Mouse (Mus musculus): ENCODE data around the gene Dusp14.

Gene Dusp14

DNA sequence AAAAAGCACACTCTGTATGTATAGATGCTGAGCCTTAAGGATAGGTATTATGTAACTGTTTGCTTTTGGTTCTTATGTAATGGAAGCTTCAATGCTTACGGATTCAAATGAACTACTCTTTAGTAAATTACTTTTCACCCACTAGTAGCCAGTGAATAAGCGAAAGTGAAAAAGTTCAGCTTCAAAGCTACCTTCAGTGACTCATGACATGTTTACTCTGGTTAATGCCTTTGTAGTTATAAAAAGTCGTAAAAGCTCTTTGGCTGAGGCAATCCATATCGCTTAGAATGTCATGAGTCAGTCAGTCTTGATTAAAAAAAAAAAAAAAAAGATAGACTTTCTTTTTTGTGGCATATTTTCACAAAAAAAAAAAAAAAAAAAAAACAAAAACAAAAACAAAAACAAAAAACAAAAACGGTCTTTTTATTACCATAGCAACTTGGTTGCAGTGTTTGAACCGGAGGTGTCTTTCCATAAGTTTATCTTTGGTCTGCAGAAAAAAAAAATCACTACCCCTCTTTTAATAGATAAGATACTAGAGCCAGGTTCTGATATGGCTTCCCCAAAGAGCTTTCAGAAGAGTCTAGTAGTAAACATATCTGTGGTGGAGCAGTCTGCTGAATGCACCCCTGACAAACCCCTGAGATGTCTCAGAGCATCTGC is 52.8 kb downstream of the Dusp14 start:
- no peak for DNase-seq

DNA sequence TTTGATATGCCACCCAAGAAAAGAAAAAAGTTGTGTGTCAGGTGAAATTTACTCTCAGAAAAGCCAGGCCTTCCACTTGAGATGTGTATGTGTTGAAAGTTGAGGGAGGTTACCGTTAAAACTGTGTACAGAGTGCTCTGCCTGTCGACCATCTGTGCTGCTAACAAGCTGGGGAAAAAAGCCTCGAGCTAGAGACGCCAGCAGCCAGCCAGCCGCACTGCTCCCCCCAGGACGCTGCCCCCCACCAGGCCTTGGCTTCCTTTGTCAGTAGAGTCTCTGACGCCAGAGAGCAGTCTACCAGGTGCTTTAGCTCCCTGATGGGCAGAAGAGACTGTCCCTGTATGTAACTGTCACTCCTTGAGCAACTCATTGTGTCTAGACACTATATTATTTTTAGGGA is 56.0 kb downstream of the Dusp14 start:
- DNase-seq = peak; percentile 62

DNA sequence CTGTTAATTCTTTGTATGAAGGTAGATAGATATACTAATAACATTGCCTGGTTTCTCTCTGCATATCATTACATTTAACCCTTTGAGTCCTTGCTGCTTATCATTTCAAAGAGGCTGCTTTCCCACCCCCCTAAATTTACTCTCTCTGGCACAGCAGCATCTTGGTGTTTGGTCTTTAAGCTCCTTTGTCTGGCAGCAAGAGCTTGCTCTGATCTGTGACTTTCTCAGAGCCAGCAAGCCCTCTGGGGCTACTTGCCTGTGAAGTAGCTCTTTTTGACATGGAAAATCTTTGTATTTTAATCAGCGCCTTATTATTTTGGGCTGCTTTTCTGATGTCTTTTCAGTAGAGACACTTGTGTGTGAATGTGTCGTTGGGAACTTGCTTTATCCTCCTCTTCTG is 57.5 kb downstream of the Dusp14 start:
- no peak for DNase-seq

DNA sequence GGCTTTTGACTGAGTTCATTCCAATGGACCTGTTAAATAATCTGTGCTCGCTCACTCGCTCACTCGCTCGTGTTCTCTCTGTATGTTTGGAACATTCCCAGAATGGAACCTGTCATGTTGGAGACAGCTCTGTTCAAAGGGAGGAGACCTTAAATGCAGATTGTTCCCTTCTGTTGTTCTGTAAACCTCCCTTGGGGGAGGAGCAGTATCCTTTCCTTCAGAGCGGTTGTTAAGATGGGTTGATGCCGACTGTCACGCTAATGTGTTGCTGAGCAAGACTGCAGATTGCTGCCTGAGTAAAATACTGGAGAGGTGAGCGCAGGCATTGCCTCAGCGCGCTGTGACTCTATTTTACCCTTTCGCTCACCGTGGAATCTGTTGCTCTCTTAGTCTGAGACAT is 58.0 kb downstream of the Dusp14 start:
- DNase-seq = no peak

DNA sequence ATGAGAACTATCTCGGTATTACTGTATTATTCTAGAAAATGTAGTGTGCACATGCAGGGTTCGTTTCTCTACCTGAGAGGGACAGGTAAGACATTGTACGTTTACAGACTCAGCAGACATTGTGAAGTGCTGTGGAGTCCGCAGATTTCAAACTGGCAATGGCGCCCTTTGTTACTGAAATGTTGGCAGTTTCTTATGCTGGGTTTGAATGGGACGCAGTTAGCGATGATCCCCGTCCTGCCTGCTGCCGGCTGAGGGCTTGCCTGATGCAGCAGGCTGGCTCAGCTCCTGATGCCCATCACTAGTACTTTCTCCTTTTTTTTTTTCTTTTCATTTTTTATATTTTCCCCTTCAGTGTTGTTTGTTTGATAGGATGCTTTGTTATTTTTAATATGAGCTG is 58.6 kb downstream of the Dusp14 start:
- DNase-seq = no peak

DNA sequence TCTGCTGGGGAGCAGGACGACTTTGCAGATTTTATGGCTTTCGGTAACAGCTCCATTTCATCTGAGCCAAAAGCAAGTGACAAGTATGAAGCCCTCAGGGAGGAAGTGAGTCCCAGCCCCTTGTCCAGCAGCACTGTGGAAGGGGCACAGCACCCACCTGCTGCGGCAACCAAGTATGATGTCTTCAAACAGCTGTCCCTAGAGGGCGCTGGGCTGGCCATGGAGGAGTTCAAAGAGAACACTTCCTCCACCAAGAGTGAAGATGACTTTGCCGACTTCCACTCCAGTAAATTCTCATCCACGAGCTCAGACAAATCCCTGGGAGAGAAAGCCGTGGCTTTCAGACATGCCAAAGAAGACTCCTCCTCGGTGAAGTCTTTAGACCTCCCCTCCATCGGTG is 60.1 kb downstream of the Dusp14 start:
- DNase-seq = no peak

DNA sequence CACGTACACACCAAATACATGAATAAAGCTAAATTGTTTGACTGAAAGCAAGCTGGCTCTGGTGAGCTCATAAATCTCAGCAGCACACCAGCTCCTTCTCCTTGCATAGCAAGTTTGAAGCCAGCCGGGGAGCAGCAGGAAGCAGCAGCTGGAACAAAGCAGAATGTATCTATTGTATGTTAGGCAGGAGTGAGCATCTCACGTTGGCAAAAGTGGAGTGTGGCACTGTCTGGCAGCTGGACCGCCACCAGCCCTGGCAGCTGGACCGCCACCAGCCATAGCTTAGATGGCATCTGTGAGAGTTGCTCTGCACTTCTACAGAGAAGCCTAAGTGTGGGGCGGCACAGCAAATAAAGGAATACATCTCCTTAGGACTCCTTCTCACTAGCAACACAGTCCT is 65.1 kb downstream of the Dusp14 start:
- DNase-seq = no peak

DNA sequence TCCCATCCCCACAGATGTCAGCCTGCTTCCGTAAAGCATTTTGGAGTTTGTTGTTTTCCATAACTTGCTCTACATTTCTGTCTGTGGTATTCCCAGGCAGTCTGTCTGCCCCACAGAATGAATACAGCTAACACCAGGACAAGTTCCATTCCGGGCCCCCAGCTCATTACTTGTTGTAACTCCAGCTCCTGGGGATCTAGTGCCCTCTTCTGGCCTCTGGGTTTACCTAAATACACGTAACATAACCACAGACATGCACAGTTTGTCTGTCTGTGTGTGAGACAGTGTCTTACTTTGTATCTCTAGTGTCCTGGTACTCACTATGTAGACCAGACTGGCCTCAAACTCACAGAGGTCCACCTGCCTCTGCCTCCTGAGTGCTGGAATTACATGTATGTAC is 67.8 kb downstream of the Dusp14 start:
- no peak for DNase-seq

DNA sequence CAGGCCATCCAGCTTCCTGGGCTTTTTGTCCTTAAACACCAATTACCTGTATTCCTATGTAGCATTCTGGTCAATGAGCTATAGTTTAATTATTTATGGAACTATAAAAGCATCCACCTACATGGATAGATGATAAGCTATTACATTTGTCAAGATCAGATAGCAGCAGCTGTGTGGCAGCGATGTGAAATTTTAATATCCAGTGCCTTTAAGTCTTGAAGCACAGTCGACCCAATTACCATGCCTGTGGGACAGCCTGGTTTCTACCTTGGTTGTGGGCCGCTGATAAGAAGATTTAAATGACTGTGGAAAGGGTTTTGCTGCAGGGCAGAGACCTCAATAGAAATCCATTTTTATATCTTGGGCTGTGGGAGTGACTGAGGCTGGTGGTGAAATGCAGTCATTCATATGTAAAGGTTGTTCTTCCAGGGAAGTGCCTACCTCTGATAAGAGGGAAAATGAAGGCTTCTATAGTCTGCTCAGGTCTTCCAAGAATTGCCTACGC is 69.6 kb downstream of the Dusp14 start:
- DNase-seq = no peak

DNA sequence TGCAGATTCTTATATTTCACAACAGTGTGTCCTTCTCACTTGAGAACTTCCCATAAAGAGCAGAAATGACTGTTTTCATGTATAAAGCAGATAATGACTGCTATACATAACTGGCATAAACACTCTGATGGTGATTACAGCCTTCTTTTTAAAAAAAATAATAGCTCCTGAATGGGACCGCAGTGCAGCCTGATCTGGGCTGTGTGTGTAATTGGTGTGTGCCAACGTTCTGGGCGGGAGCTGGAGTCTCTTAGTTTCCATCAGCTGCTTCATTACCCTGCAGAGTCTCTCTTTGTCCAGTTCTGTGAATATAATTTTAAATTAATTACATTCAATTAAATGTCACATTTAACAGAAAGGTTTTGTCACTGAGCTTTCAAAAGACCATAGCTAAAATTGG is 70.1 kb downstream of the Dusp14 start:
- DNase-seq = no peak

All from cerebellum, adult 9-10 months (tissue).